Mouse (Mus musculus): ENCODE measurements around the gene Dync1li2. TPM values are rescaled to one million over a fixed set of nuclear protein-coding genes. Genes with fewer than 3 reads are reported as not detected.

Dync1li2 gene
- 10 to 100 TPM; 34.4 to 35.5 TPM for polyA plus RNA-seq (2017; shearing (Covaris generic))

GRCm38 (mm10) chr8:104442299-104443124, at the start of gene Dync1li2:
Gene Dync1li2, minus strand, starts transcription at chr8:104443047.

GRCm38 (mm10) chr8:104395703-104396357, 47.0 kb downstream of the Dync1li2 start, which contains the start of gene Cmtm4:
Gene Cmtm4, minus strand, starts transcription at chr8:104395807.

Other genes with a start within 250 kb of the Dync1li2 start
- gene Tk2, start 194.5 kb downstream of the Dync1li2 start, polyA plus RNA-seq (2017; shearing (Covaris generic)), result 100 to 1,000 TPM in 1 of 2 experiments, 10 to 100 TPM in 1; 95.5 to 107 TPM
- 100 to 1,000 TPM; 106 to 127 TPM for gene Cklf, start 192.2 kb downstream of the Dync1li2 start, polyA plus RNA-seq (2017; shearing (Covaris generic))
- under 1 TPM in 1 of 2 experiments, not detected in 1; 0.84 TPM for gene Cmtm2a, start 149.9 kb downstream of the Dync1li2 start, polyA plus RNA-seq (2017; shearing (Covaris generic))
- gene Gm45711, start 133.0 kb downstream of the Dync1li2 start, polyA plus RNA-seq (2017; shearing (Covaris generic)), result not detected
- gene Cmtm1, start 132.9 kb downstream of the Dync1li2 start, polyA plus RNA-seq (2017; shearing (Covaris generic)), result under 1 TPM in 1 of 2 experiments, not detected in 1; 0.62 TPM
- 1 to 10 TPM in 1 of 2 experiments, not detected in 1; 4.4 TPM for gene Gm11020, start 121.5 kb downstream of the Dync1li2 start, polyA plus RNA-seq (2017; shearing (Covaris generic))
- gene Cmtm2b, start 120.8 kb downstream of the Dync1li2 start, polyA plus RNA-seq (2017; shearing (Covaris generic)), result 1 to 10 TPM in 1 of 2 experiments, not detected in 1; 3.7 TPM
- 10 to 100 TPM; 14.5 to 30.9 TPM for gene Cmtm3, start 103.6 kb downstream of the Dync1li2 start, polyA plus RNA-seq (2017; shearing (Covaris generic))
- under 1 TPM; 0.31 to 0.66 TPM for gene Cmtm4, start 47.2 kb downstream of the Dync1li2 start, polyA plus RNA-seq (2017; shearing (Covaris generic))
- under 1 TPM; 0.13 to 0.47 TPM for gene Terb1, start 66.9 kb upstream of the Dync1li2 start, polyA plus RNA-seq (2017; shearing (Covaris generic))
- gene Nae1, start 91.6 kb upstream of the Dync1li2 start, polyA plus RNA-seq (2017; shearing (Covaris generic)), result 100 to 1,000 TPM in 1 of 2 experiments, 10 to 100 TPM in 1; 84.9 to 115 TPM
- 1 to 10 TPM; 1.2 to 3.4 TPM for gene Car7, start 91.6 kb upstream of the Dync1li2 start, polyA plus RNA-seq (2017; shearing (Covaris generic))
- gene Pdp2, start 148.4 kb upstream of the Dync1li2 start, polyA plus RNA-seq (2017; shearing (Covaris generic)), result 1 to 10 TPM; 5.2 to 8.9 TPM
- gene Cdh16, start 181.3 kb upstream of the Dync1li2 start, polyA plus RNA-seq (2017; shearing (Covaris generic)), result 1 to 10 TPM in 1 of 2 experiments, not detected in 1; 2.2 TPM
- 10 to 100 TPM; 51.9 to 63.5 TPM for gene Rrad, start 188.3 kb upstream of the Dync1li2 start, polyA plus RNA-seq (2017; shearing (Covaris generic))
- gene Ciao2b, start 198.9 kb upstream of the Dync1li2 start, polyA plus RNA-seq (2017; shearing (Covaris generic)), result 100 to 1,000 TPM; 106 to 126 TPM

Measured in inflammation-experienced regulatory T-cells (primary cell).